Mouse (Mus musculus) forebrain, embryonic 14.5 days (tissue): ENCODE results near the gene Car2. TPM values are rescaled to one million over a fixed set of nuclear protein-coding genes. Genes with fewer than 3 reads are reported as not detected.

Experiments used
- ATAC-seq: fragments of 200-750 bp; cut with Nextera tagmentation; 2 replicates; pipeline ENCODE4 v1.8.0; 2017; ENCODE audit warnings: mild to moderate bottlenecking, moderate library complexity
- DNase-seq: peaks from one replicate; pipeline ENCODE4 v3.0.0-alpha.2; 2015; ENCODE audit warnings: low spot score
- H3K27ac ChIP-seq: fragments of 300-500 bp; sonication (generic); 2 replicates; pipeline ENCODE4 v1.5.1; 2014; ENCODE audit warnings: low read depth, mild to moderate bottlenecking, control low read depth, low read length, moderate library complexity
- H3K27me3 ChIP-seq: fragments of 300-500 bp; sonication (generic); replicated peaks from 2 replicates; pipeline ENCODE4 v1.6.1; 2014; ENCODE audit warnings: low read length, control low read depth, mixed read lengths; ENCODE audit not compliant: control insufficient read depth, insufficient read depth
- H3K36me3 ChIP-seq: fragments of 300-500 bp; sonication (generic); 2 replicates; pipeline ENCODE4 v1.6.1; 2014; ENCODE audit warnings: low read length, control low read depth; ENCODE audit not compliant: control insufficient read depth, insufficient read depth
- H3K4me1 ChIP-seq: fragments of 300-500 bp; sonication (generic); 2 replicates; pipeline ENCODE4 v1.6.1; 2014; ENCODE audit warnings: antibody characterized with exemption, low read length, control low read depth; ENCODE audit not compliant: control insufficient read depth, insufficient read depth
- H3K4me2 ChIP-seq: fragments of 300-500 bp; sonication (generic); 2 replicates; pipeline ENCODE4 v1.6.1; 2014; ENCODE audit warnings: mild to moderate bottlenecking, control low read depth, low read length
- H3K4me3 ChIP-seq: fragments of 300-500 bp; sonication (generic); 2 replicates; pipeline ENCODE4 v1.5.1; 2014; ENCODE audit warnings: low read depth, low read length, control low read depth
- H3K9ac ChIP-seq: fragments of 300-500 bp; sonication (generic); 2 replicates; pipeline ENCODE4 v1.6.1; 2014; ENCODE audit warnings: mild to moderate bottlenecking, low read length, control low read depth, moderate library complexity
- H3K9me3 ChIP-seq: fragments of 300-500 bp; sonication (generic); replicated peaks from 2 replicates; pipeline ENCODE4 v1.6.1; 2016; ENCODE audit warnings: low read length, control low read depth, mixed read lengths; ENCODE audit not compliant: control insufficient read depth
- whole genome bisulfite sequencing: fragments of 180-500 bp; shearing (Covaris S2); extraction: QIAGEN DNeasy Blood & Tissue Kit; methylation state at CpG from one replicate; pipeline ENCODE4 v1.1.7; 2014; 5-methylcytosine and 5-hydroxymethylcytosine counted together
- polyA plus RNA-seq: library from polyadenylated mRNA; unstranded; fragments of >200 nt; fragmentation: Nextera tagmentation; extraction: Ambion mirVana; gene quantifications from 2 replicates; pipeline ENCODE4 v1.2.1, GENCODE M21; 2014

Gene Car2
- 22.1 and 25.5 TPM in 2 replicates for polyA plus RNA-seq

- WGBS: under 1% methylated on average over 88 of the region's 95 CpGs
- Histone ChIP-seq H3K27ac (peak within 1 kb of the TSS; percentile 52; the same call in 1 of the 2 replicates), H3K4me3 (peak within 1 kb of the TSS; percentile 74), H3K27me3 (0 out of 2 replicates have a peak, but pooled peaks cover 4% of the 10 kb centered on the region), H3K36me3 (no peaks in the 10 kb centered on the region), H3K9me3 (no peaks in the 10 kb centered on the region), H3K4me1 (no peaks in the 10 kb centered on the region), H3K9ac (peak within 1 kb of the TSS; percentile 79), H3K4me2 (peak within 1 kb of the TSS; percentile 87)
- ATAC-seq (peak; percentile 89), DNase-seq (peak; percentile 70)
These were observed at the start of gene Car2 for GRCm38 (mm10) chr3:14886102-14887098. Car2 (plus strand) TSS chr3:14886273.

GRCm38 (mm10) chr3:14838936-14839335 is 47.1 kb upstream of the Car2 start:
- WGBS: 95% methylated on average over 1 of the region's 1 CpGs
- ATAC-seq: no peak

GRCm38 (mm10) chr3:14839466-14840118 is 46.5 kb upstream of the Car2 start:
- 87% methylated on average over 3 of the region's 3 CpGs for WGBS

More at GRCm38 (mm10) chr3:14838936-14839335, 47.1 kb upstream of the Car2 start:
- no peak for DNase-seq
- no peaks in the 10 kb centered on the region for H3K4me1 ChIP-seq
- no peak overlapping the region for H3K4me3 ChIP-seq
- no peaks in the 10 kb centered on the region for H3K9me3 ChIP-seq
- no peak overlapping the region for H3K27ac ChIP-seq
- no peaks in the 10 kb centered on the region for H3K36me3 ChIP-seq
- H3K4me2 ChIP-seq: no peak overlapping the region
- no peaks in the 10 kb centered on the region for H3K27me3 ChIP-seq
- no peak overlapping the region for H3K9ac ChIP-seq

GRCm38 (mm10) chr3:14848587-14849254 is 37.4 kb upstream of the Car2 start:
- H3K4me2 ChIP-seq: no peak overlapping the region
- no peaks in the 10 kb centered on the region for H3K9me3 ChIP-seq
- no peak for DNase-seq
- no peaks in the 10 kb centered on the region for H3K4me1 ChIP-seq
- no peak overlapping the region for H3K27ac ChIP-seq
- no peak overlapping the region for H3K4me3 ChIP-seq
- 86% methylated on average over 2 of the region's 2 CpGs for WGBS
- H3K27me3 ChIP-seq: no peaks in the 10 kb centered on the region
- no peaks in the 10 kb centered on the region for H3K36me3 ChIP-seq
- H3K9ac ChIP-seq: no peak overlapping the region
- ATAC-seq: no peak

More at GRCm38 (mm10) chr3:14839466-14840118, 46.5 kb upstream of the Car2 start:
- ATAC-seq (no peak), DNase-seq (no peak)
- Histone ChIP-seq H3K27me3 (no peaks in the 10 kb centered on the region), H3K4me3 (no peak overlapping the region), H3K4me1 (no peaks in the 10 kb centered on the region), H3K27ac (no peak overlapping the region), H3K36me3 (no peaks in the 10 kb centered on the region), H3K9me3 (no peaks in the 10 kb centered on the region), H3K4me2 (no peak overlapping the region), H3K9ac (no peak overlapping the region)

GRCm38 (mm10) chr3:14853966-14854365 is 32.1 kb upstream of the Car2 start:
- no peak for ATAC-seq
- 73% methylated on average over 5 of the region's 5 CpGs for WGBS

GRCm38 (mm10) chr3:14854446-14854845 is 31.6 kb upstream of the Car2 start:
- no peak overlapping the region for H3K4me2 ChIP-seq
- 45% methylated on average over 1 of the region's 1 CpGs for WGBS
- no peak overlapping the region for H3K9ac ChIP-seq
- no peaks in the 10 kb centered on the region for H3K36me3 ChIP-seq
- peak; percentile 35 for DNase-seq
- no peak overlapping the region for H3K27ac ChIP-seq
- no peaks in the 10 kb centered on the region for H3K27me3 ChIP-seq
- H3K9me3 ChIP-seq: no peaks in the 10 kb centered on the region
- ATAC-seq: peak; percentile 58
- H3K4me1 ChIP-seq: no peaks in the 10 kb centered on the region
- H3K4me3 ChIP-seq: no peak overlapping the region

More at GRCm38 (mm10) chr3:14853966-14854365, 32.1 kb upstream of the Car2 start:
- Histone ChIP-seq H3K4me3 (no peak overlapping the region), H3K27ac (no peak overlapping the region), H3K9ac (no peak overlapping the region), H3K4me1 (no peaks in the 10 kb centered on the region), H3K36me3 (no peaks in the 10 kb centered on the region), H3K4me2 (no peak overlapping the region), H3K27me3 (no peaks in the 10 kb centered on the region), H3K9me3 (no peaks in the 10 kb centered on the region)
- DNase-seq: no peak

- Histone ChIP-seq H3K27me3 (no peaks in the 10 kb centered on the region), H3K27ac (no peak overlapping the region), H3K9me3 (no peaks in the 10 kb centered on the region), H3K9ac (no peak overlapping the region), H3K4me1 (0 out of 2 replicates have a peak, but pooled peaks cover 5% of the 10 kb centered on the region), H3K36me3 (no peaks in the 10 kb centered on the region), H3K4me2 (no peak overlapping the region), H3K4me3 (no peak overlapping the region)
- no peak for DNase-seq
- ATAC-seq: no peak
- 87% methylated on average over 3 of the region's 3 CpGs for WGBS
These were observed 28.2 kb upstream of the Car2 start for GRCm38 (mm10) chr3:14857874-14858273.

- Histone ChIP-seq H3K9ac (no peak overlapping the region), H3K27me3 (no peaks in the 10 kb centered on the region), H3K4me2 (no peak overlapping the region), H3K4me3 (no peak overlapping the region), H3K9me3 (no peaks in the 10 kb centered on the region), H3K4me1 (0 out of 2 replicates have a peak, but pooled peaks cover 5% of the 10 kb centered on the region), H3K27ac (no peak overlapping the region), H3K36me3 (no peaks in the 10 kb centered on the region)
- 67% methylated on average over 3 of the region's 3 CpGs for WGBS
- ATAC-seq (no peak), DNase-seq (no peak)
These were observed 25.8 kb upstream of the Car2 start for GRCm38 (mm10) chr3:14860291-14860690.
